In the genomic region with DNA sequence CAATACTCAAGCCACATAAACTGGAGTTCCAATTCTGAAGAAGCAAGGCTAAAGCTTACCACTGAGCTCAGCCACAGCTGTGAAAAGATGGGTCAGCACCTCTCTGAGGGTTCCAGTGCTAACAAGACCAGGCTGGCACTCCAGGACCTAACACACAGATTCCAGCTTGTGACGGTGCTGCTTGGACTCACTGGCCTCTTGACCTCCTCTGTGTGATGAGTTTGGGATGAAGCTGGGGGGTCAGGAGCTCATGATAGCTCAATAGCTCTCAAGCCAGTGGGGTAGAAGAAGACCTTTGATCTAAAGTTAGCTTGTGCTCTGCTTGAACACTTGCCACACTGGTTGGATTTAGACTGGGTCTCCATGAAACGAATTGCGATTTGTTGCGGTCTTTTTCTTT, we compare ENCODE assay signal across 18 mouse cellular contexts.
"Had no signal": no experiment of that assay in that cellular context is flagged by ENCODE, and none has a peak within 500 bp of the region (broad histone marks: within the 10 kb centered on the region; RNA-seq: fewer than 3 reads in every experiment).

No protein-coding gene starts in this region.

- H3K4me3 ChIP-seq: midbrain, embryonic 10.5 days; midbrain, embryonic 12.5 days; myocyte; neural tube, embryonic 13.5 days; neural tube, embryonic 15.5 days had no signal

- DNase-seq: lung, embryonic 14.5 days; lung, postnatal 10 days; lung, postnatal 4 days; midbrain, embryonic 14.5 days; retina, postnatal 1 day; right cerebral cortex, adult 18-20 months; right cerebral cortex, postnatal 25 days; right cerebral cortex, postnatal 4 days; spleen, adult 18-20 months; thymus, adult 18-20 months; thymus, postnatal 14 days; thymus, postnatal 36 days had no signal

- H3K27me3 ChIP-seq: midbrain, embryonic 12.5 days; neural tube, embryonic 13.5 days; neural tube, embryonic 15.5 days had no signal

- ATAC-seq: midbrain, embryonic 16.5 days had no signal

- H3K9me3 ChIP-seq: midbrain, embryonic 10.5 days; midbrain, embryonic 12.5 days; neural tube, embryonic 13.5 days; neural tube, embryonic 15.5 days had no signal

- H3K9ac ChIP-seq: lung, embryonic 14.5 days; midbrain, embryonic 12.5 days; neural tube, embryonic 13.5 days; neural tube, embryonic 15.5 days had no signal

- H3K36me3 ChIP-seq: midbrain, embryonic 10.5 days; midbrain, embryonic 12.5 days; neural tube, embryonic 13.5 days; neural tube, embryonic 15.5 days had no signal

- H3K4me2 ChIP-seq: lung, embryonic 14.5 days; midbrain, embryonic 12.5 days; neural tube, embryonic 13.5 days; neural tube, embryonic 15.5 days had no signal

- H3K27ac ChIP-seq: midbrain, embryonic 10.5 days; midbrain, embryonic 12.5 days; neural tube, embryonic 13.5 days; neural tube, embryonic 15.5 days had no signal

- H3K4me1 ChIP-seq: midbrain, embryonic 10.5 days; midbrain, embryonic 12.5 days; neural tube, embryonic 13.5 days; neural tube, embryonic 15.5 days had no signal
